Mouse (Mus musculus) Patski (cell line): ENCODE data around the gene Lamtor1. TPM values are rescaled to one million over a fixed set of nuclear protein-coding genes. Genes with fewer than 3 reads are reported as not detected.
"Not testable (repeated sequence)": the region's sequence is repeated elsewhere in the genome, so short reads cannot be mapped to it uniquely, and the experiment has no call there.

ENCODE experiments used
- ATAC-seq: fragments of 100-300 bp; one replicate; pipeline ENCODE4 v1.8.0; 2021
- CTCF ChIA-PET: fragments of 350-600 bp; sonication (Branson Sonifier 250); formaldehyde crosslinking; loops from one replicate; lab custom pipeline; 2022; ENCODE audit warnings: inconsistent platforms; lab: Charles Lee
- POLR2A ChIA-PET: fragments of 350-600 bp; sonication (Branson Sonifier 250); formaldehyde crosslinking; loops from one replicate; lab custom pipeline; 2022; ENCODE audit warnings: antibody characterized with exemption, inconsistent platforms; lab: Charles Lee
- DNase-seq: peaks from one replicate; pipeline ENCODE4 v3.0.0-alpha.2; 2011; ENCODE audit warnings: low read depth, low spot score
- H3K27me3 ChIP-seq: fragments of 371-371 bp; one replicate; pipeline ENCODE4 v1.5.1; 2021
- CTCF ChIP-seq: fragments of 100-300 bp; IDR thresholded peaks from one replicate; pipeline ENCODE4 v1.5.1; 2021
- in situ Hi-C: fragments of 300-500 bp; cut with MboI; formaldehyde crosslinking; loops from 3 replicates; pipeline ENCODE4 v1.11.1; 2018; ENCODE audit warnings: low pct_unique_long_range_greater_than_20kb, mixed read lengths
- polyA plus RNA-seq: library from polyadenylated mRNA; unstranded; gene quantifications from one replicate; pipeline ENCODE4 v1.2.3, GENCODE M21; 2021

Gene Lamtor1
- polyA plus RNA-seq, 1 experiment from 2014 or later, result 130 TPM

DNA sequence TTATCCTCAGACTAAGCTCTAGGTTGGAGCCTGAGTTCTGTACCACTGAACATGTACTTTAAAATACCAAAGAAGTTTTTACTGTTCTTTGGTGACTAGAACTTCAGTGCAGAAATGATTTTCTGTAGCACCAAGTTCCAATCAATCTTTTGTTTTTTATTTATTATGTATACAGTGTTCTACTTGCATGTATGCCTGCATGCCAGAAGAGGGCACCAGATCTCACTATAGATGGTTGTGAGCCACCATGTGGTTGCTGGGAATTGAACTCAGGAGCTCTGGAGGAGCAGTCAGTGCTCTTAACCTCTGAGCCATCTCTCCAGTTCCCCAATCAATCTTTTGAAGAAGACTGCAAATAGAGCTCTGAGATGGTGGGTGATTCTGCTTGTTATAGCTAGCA lies 20.2 kb downstream of the Lamtor1 start:
- ATAC-seq, H3K27me3 ChIP-seq, POLR2A ChIA-PET, DNase-seq, in situ Hi-C loops: not testable (repeated sequence)
- CTCF ChIA-PET, result interaction anchor here (0.7 to 1.0 kb wide), 2 partner anchors 151 to 156 kb away, joined by 3 read pairs; no protein-coding TSS in a partner anchor
- TF ChIP-seq CTCF, result peak; percentile 49

DNA sequence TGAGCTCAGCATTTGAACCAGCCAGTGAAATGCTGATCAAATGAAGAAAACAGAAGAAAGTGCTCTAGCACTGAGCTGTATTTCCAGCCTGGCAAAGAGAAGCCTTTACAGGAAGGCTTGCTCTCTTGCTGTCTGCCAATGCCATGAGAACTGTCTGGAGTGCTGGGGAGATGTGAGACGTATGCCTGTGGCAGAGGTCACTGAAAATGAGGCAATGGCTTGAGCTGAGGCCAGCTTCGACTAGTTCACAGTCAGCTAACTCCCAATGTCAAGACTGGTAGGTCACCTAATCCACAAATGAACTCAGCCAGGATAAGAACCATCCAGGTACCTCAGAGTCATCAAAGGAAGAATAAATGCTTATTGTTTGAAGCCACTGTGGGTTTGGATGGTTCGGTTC lies 22.4 kb downstream of the Lamtor1 start:
- ChIA-PET CTCF (interaction anchor here (1.1 to 1.3 kb wide), 3 partner anchors 9 to 41 kb away, joined by 3 to 4 read pairs (median 3); no protein-coding TSS in a partner anchor), POLR2A (no interaction called here)
- in situ Hi-C loops, result no loop called here
- ATAC-seq (no peak), DNase-seq (no peak)
- no peak for TF ChIP-seq CTCF
- H3K27me3 ChIP-seq, result no peaks in the 10 kb centered on the region

GRCm38 (mm10) chr7:101932551-101932950 lies 26.8 kb downstream of the Lamtor1 start:
- DNase-seq, result no peak
- TF ChIP-seq CTCF, result no peak
- in situ Hi-C loops, result no loop called here
- ChIA-PET POLR2A (no interaction called here), CTCF (interaction anchor here (2.2 kb wide), 1 partner anchor 14 kb away, joined by 7 read pairs; no protein-coding TSS in a partner anchor)
- no peak for ATAC-seq
- no peaks in the 10 kb centered on the region for H3K27me3 ChIP-seq

DNA sequence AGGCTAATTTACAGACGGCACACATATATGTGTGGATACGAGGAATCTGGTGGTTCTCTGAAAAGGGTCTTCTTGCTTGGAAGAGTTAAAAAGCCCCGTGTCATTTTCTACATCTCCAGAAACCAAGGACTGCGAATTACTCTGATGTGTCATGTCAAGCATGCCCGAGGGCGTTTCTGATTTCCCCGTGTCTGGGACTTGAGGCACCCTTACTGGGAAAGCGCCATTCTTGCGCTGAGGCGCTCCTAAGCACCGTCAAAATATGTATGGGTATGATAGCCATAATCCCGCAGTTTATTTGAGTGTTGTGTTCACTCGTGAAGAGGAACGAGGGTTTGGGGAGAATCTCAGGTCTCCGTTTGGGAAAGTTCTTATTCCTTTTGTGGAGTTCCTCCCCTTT lies 27.6 kb downstream of the Lamtor1 start:
- no peak for TF ChIP-seq CTCF
- POLR2A ChIA-PET, result no interaction called here
- DNase-seq (no peak), ATAC-seq (peak; percentile 32)
- in situ Hi-C loops, result no loop called here
- CTCF ChIA-PET, result interaction anchor here (1.0 to 2.2 kb wide), 2 partner anchors 15 to 254 kb away, joined by 3 to 7 read pairs; no protein-coding TSS in a partner anchor
- no peaks in the 10 kb centered on the region for H3K27me3 ChIP-seq

DNA sequence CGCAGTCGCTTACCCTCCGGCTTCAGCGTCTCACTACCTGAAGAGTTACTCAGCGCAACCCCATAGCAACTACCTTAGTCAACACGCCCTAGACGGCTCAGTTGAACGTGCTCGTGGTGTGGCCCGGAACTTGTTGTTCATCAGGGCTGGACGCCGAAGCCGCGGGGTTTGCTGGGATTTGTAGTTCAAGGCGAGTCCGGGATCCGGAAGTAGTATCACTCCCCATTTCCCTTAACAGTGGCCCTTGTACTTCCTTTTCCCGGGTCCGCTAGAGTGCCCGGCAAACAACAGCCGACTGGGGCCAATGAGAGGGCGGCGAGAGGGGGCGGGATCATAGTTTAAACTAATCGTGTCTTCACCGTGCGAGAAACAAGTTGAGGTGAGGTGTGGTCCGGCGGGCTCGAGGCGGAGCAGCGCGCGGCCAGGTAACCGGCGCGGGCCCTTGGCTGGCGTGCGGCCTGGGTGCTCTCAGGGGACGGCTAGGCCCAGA lies 28.1 kb downstream of the Lamtor1 start, which contains the start of the genes Lrrc51 and Numa1:
Lrrc51 (minus strand) TSS at position 145 of the 490 bp plus-strand sequence.
Numa1 (plus strand) TSS at position 361 of the 490 bp plus-strand sequence.
- in situ Hi-C loops, result no loop called here
- no peaks in the 10 kb centered on the region for H3K27me3 ChIP-seq
- ChIA-PET POLR2A (no interaction called here), CTCF (interaction anchor here (1.0 to 2.2 kb wide), 2 partner anchors 15 to 255 kb away, joined by 3 to 7 read pairs; no protein-coding TSS in a partner anchor)
- peak; percentile 95 for DNase-seq
- TF ChIP-seq CTCF, result no peak
- peak; percentile 99 for ATAC-seq

DNA sequence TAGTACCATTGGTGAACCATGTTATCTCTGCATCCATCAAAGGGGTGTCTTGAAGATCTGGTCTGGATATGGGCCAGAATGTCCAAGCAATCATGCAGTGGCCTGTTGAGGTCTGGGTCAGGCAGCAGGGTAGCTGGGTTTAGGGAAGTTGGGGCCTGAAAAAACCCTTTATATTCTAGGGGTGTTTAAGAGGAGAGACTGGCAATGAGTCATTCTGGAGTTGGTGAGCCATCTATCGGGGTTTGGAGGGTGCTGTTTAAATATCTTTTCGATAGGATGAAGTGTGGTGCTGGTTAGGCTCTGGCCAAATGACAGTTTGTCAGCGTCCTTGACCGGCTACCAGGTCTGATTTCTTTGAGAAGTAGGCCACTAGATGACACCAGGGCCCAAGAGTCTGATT lies 30.3 kb downstream of the Lamtor1 start:
- ATAC-seq, result no peak
- in situ Hi-C loops, result no loop called here
- no peak for TF ChIP-seq CTCF

GRCm38 (mm10) chr7:101936996-101937395 lies 31.3 kb downstream of the Lamtor1 start:
- ATAC-seq (no peak), DNase-seq (no peak)
- in situ Hi-C loops, result no loop called here
- CTCF ChIA-PET, result interaction anchor here (1.8 kb wide), 1 partner anchor 32 kb away, joined by 4 read pairs; no protein-coding TSS in a partner anchor
- POLR2A ChIA-PET, result no interaction called here
- no peaks in the 10 kb centered on the region for H3K27me3 ChIP-seq
- TF ChIP-seq CTCF, result no peak

More for the DNA sequence above, 30.3 kb downstream of the Lamtor1 start:
- no peak for DNase-seq
- POLR2A ChIA-PET, result interaction anchor here (1.4 kb wide), 1 partner anchor 11 kb away, joined by 4 read pairs; no protein-coding TSS in a partner anchor
- no peaks in the 10 kb centered on the region for H3K27me3 ChIP-seq
- CTCF ChIA-PET, result interaction anchor here (1.8 kb wide), 1 partner anchor 33 kb away, joined by 4 read pairs; no protein-coding TSS in a partner anchor

GRCm38 (mm10) chr7:101937569-101937968 lies 31.9 kb downstream of the Lamtor1 start:
- no peak for TF ChIP-seq CTCF
- in situ Hi-C loops, result no loop called here
- DNase-seq (no peak), ATAC-seq (no peak)
- ChIA-PET POLR2A (no interaction called here), CTCF (interaction anchor here (1.8 kb wide), 2 partner anchors 10 to 31 kb away, joined by 4 read pairs; no protein-coding TSS in a partner anchor)
- no peaks in the 10 kb centered on the region for H3K27me3 ChIP-seq

GRCm38 (mm10) chr7:101938348-101938747 lies 32.6 kb downstream of the Lamtor1 start:
- POLR2A ChIA-PET, result no interaction called here
- CTCF ChIA-PET, result interaction anchor here (1.8 to 1.9 kb wide), 2 partner anchors 10 to 13 kb away, joined by 4 to 5 read pairs; no protein-coding TSS in a partner anchor
- TF ChIP-seq CTCF, result no peak
- DNase-seq (no peak), ATAC-seq (no peak)
- in situ Hi-C loops, result no loop called here
- no peaks in the 10 kb centered on the region for H3K27me3 ChIP-seq

DNA sequence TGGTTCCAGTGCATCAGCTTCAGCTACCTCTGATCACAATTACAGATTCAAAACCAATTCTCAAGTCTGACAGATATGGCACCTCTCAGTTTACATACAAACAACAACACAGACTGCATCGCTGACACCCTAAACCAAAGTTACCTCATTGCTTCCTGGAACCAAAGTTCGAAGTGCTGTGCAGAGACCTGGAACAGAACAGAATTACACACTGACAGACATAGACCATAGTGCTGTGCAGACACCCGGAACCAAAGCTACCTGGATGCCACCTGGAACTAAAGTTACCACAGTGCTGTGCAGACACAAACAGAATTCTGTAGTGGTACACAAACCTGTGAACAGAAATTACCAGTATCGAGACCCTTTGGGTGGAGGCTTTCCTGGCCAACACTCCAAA lies 34.1 kb downstream of the Lamtor1 start:
- ChIA-PET POLR2A (no interaction called here), CTCF (interaction anchor here (1.5 to 1.9 kb wide), 2 partner anchors 11 to 14 kb away, joined by 5 to 6 read pairs; no protein-coding TSS in a partner anchor)
- no peak for DNase-seq
- in situ Hi-C loops, result no loop called here
- no peaks in the 10 kb centered on the region for H3K27me3 ChIP-seq
- ATAC-seq, result no peak
- TF ChIP-seq CTCF, result no peak

DNA sequence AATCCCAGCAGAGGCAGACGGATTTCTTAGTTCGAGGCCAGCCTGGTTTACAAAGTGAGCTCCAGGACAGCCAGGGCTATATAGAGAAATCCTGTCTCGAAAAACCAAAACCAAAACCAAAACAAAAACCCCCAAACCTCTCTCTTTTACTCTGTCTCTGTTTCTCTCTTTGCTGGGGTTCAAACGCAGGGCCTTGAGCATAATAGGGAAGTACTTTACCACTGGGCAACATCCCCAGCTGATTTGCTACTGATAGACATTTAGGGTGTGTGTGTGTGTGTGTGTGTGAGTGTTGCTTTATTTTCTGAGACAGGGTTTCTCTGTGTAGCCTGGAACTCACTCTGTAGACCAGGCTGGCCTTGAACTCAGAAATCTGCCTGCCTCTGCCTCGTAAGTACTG lies 43.3 kb downstream of the Lamtor1 start:
- H3K27me3 ChIP-seq, in situ Hi-C loops, DNase-seq, ATAC-seq: not testable (repeated sequence)
- POLR2A ChIA-PET, result interaction anchor here (0.5 kb wide), 1 partner anchor 440 kb away, joined by 3 read pairs; no protein-coding TSS in a partner anchor
- CTCF ChIA-PET, result interaction anchor here (1.3 kb wide), 1 partner anchor 11 kb away, joined by 3 read pairs; no protein-coding TSS in a partner anchor
